Mouse (Mus musculus) liver (tissue): ENCODE data around the gene Myo3b.
A peak's percentile ranks its signal among the peaks of the same experiment; 100 is the strongest.
"Not testable (repeated sequence)": the region's sequence is repeated elsewhere in the genome, so short reads cannot be mapped to it uniquely, and the experiment has no call there.

Experiments
- DNase-seq: peaks from one replicate; pipeline ENCODE4 v3.0.0-alpha.2; 2020; ENCODE audit warnings: mixed read lengths

Gene Myo3b

DNA sequence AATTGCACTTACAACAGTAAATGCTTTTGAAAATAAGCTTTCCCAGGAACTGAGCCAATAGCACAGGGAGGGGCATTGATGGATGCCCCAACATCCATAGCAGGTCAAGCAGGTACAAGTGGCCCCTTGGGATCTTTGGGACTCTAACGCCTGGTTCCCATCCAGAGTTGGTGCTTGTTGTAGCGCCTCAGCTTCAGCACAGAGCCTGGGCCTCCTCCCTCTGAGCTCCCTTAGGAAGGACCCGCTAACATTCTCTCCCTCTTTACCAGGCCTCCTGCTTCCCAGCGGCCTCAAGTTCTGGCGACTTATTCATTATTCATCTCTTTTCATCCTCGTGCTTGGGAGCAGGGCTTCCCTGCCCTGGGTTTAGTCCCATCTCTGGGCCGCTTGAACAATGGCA is at the start of gene Myo3b:
Myo3b (plus strand) TSS at position 375 of the 400 bp plus-strand sequence.
- no peak for DNase-seq

DNA sequence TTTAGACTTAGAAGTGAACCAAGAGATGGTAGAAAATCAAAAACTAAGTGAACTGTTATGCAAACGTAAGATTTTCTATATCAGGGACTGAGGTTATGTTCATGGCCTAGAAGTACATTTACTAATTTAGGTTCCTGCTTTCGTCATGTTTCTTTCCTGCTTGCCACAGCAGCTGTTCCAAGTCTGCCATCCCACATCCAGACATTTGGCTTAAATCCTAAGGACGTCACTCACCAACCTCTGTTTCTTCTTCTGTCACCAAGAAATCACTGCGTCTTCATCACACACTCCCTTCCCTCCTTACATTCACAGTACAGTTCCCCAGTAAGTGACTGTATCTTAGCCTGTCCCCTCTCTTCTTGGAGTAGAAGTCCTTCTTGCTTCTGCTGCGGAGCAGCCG is 49.7 kb upstream of the Myo3b start:
- no peak for DNase-seq

DNA sequence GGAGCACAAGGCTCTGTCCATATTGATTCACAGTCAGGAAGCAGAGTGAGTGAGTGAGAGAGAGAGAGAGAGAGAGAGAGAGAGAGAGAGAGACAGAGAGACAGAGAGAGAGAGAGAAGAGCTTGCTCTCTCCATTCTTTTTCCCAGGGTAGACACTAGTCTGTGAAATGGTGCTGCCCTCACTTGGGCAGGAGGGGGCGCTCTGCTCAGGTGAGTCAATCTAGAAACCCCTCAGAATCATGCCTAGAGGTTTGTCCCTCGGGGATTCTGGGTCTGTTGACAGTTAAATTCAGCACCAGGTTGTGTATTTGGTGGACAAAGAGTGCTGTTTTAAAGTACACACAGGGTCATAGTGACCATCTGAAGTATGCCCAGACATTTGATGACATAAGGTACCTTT is 48.3 kb upstream of the Myo3b start:
- DNase-seq, result peak; percentile 53

GRCm38 (mm10) chr2:69994082-69994736 is 44.7 kb upstream of the Myo3b start:
- not testable (repeated sequence) for DNase-seq

DNA sequence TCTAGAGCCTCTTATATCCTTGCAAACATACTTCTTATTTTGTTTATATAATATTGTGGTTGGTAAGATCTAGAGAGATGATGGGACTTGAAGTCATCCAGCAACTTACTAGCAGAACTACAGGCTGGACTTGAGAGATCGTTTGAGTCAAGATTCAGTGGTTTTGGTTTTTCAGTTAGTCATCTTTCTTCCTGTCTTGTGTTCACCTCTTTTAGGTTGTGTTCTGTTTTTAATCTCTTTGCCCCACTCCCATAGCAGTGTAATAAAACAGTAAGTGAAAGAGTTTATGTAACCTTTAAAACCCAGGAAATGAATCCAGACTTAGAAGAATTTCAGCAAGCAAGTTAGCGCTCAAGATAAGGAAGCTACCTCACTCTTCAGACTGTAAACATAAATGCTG is 44.1 kb upstream of the Myo3b start:
- DNase-seq, result no peak

DNA sequence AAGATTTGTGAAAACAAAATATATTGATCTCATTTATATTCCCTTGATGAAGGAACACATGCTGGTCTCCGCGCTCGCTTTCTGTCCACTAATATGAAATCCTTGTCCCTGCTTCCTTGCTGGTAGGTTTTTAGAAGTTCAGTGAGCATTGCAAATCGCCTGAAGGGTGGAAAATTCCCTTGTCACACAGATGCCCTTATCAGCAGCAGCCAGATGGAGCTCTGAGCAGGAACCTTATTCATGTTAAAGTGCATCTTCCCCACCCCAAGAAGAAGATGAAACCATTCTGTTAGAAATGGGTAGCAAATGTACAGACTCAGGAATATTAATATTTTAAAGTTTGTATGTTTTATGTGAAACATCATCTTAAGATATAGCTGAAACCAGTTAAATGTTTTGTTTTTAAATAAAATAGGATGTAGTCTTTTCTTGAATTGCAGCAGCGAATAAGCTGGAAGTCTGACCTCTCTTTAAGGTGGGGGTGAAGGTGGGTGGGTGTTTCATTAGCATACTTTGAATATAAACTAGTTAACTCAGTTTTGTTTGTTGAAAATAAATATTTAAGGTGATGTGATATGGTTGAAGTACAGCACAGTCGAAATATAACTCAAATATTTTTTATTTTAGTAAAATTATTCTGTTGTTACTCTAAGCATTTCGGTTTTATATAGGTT is 39.7 kb upstream of the Myo3b start:
- peak; percentile 83 for DNase-seq

DNA sequence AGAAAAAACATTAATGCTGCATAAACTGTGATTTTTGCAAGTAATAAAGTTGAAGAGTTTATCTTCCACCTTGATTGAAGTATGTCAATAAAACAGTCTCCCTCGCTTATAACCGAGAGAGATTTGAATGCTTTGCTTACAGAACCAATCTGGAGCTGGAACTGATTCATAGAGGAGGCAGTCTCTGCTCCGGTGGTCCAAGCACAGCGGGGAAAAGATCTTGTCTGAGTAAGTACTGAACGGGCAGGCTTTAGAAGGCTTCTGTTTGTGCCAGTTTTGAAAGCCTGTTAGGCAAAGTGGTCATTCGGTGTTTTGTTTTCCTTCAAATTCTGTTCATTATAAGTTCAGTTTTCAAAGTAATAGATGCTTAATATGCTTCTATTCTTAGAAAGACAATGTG is 38.6 kb upstream of the Myo3b start:
- no peak for DNase-seq

DNA sequence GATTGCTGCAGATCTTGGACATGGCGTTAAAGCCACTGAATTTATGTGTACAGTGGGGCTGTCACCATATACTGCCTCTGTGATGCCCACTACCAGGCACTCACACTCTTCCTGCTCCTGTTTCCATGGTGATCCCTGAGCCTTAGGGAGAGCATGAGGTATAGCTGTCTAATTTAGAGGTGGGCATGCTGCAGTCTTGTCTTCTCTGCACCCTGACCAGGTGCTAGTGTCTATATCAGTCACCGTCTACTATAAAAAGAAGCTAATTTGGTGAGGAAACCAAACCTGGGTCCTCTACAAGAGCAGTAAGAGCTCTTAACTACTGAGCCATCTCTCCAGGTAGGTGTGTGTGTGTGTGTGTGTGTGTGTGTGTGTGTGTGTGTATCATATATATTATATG is 32.4 kb upstream of the Myo3b start:
- DNase-seq, result no peak

- no peak for DNase-seq
Measured at GRCm38 (mm10) chr2:70012941-70013340, 26.0 kb upstream of the Myo3b start.

DNA sequence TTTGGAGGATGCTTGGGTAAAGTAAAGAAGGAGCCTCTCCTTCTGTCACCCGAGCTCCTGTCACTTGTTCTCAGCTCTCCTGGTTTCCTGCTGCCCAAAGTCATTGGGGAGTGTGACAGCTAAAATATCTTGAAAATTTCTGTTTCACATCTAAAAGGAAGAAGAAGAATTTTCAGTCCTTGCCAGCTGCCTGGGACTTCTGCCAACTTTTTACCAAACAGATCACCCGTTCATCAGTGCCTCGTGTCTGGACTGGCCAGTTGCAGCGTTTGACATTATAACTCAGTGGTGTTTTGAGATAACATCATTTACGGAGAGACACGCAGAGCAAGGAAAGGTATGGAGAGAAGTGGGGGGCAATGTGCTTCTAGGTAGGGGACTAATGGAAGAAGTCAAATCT is 20.7 kb upstream of the Myo3b start:
- no peak for DNase-seq

DNA sequence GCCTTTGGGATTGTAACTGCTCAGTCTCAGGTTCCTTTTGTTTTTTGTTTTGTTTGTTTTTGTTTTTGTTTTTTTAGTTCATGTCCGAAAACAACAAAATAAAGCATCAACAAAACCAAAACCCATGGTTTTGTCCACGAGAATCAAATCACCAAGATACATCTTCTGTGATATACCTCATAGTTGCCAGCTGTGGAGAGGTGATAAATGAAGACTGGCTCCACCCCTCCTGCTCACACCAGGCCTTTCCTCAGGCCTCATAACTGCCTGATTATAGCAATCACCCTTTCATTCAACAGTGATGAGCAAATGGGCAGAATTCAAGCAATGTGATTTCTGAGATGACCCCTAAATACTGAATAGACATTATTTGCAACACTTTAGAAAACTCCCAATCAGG is 14.5 kb upstream of the Myo3b start:
- peak; percentile 70 for DNase-seq

DNA sequence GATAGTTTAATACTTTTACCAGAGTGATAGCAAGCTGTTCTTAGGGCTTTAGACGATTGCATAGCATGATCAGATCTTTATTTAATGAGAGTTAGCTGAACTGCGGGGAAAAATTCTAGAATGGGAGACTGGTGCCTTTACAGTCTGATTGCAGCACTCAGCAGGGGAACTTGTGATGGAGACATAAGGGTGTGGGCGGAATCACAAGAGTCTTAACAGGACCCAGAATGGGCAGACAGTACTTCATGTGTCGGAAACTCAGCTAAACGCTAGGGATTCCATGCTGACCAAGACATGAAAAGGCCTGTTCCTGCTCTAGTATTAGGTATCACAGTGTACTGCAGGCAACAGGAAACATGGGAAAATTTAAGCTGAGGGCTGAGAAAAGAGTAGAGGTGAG is 13.2 kb upstream of the Myo3b start:
- DNase-seq, result no peak

DNA sequence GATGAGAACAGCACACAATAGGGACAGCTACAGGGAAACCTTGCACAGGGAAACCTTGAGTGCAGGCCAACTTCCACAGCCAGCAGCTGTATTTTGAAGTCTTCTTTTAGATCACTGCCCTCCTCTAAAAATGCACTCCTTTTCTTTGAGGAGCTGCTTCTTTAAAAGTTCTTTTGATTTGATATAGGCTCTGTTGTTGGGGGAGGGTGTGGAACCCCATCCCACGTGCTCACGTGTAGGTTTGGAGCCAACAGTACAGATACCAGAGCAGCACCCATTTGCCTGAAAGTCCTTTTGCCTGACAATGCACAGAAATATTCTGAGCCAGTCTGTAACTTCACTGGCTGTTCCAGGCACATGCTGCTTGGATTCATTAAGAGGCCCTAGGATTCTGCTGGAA is 7.5 kb upstream of the Myo3b start:
- DNase-seq, result no peak

DNA sequence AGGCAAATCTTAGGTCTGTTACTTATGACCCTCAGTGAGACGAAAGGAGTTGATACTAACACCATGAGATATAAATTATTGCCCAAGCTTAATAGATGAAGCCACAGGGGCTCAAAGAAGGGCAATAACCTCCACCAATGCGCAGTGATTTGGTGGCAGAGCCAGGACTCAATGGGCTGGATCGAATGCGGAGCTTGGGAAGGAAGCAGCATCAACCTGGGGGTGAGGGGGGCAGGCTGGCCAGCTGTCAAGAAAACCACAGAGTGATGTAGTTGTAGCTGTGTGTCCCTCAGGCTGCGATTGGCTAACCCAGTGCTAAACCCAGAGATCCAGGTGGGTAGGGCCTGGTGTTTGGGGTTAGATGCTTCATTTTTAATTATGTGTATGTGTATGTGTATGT is 4.0 kb upstream of the Myo3b start:
- DNase-seq, result no peak

DNA sequence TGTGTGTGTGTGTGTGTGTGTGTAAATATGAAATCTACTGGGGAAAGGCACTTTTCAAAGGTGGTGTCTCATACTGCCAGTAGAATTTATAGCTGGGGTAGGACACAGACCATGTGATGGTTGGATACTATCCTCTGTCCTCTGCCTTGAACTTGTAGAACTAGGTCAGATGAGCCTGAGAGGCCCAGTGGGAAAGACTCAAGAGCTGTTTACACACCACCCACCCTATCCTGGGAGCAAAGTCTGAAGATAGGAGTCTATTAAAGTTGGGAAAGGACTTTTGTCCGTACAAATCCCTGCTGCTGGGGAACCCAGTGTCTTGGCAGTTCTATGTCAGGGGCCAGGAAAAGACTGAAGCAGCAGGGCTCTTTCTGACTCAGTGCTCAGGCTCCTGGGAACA is 3.6 kb upstream of the Myo3b start:
- no peak for DNase-seq

DNA sequence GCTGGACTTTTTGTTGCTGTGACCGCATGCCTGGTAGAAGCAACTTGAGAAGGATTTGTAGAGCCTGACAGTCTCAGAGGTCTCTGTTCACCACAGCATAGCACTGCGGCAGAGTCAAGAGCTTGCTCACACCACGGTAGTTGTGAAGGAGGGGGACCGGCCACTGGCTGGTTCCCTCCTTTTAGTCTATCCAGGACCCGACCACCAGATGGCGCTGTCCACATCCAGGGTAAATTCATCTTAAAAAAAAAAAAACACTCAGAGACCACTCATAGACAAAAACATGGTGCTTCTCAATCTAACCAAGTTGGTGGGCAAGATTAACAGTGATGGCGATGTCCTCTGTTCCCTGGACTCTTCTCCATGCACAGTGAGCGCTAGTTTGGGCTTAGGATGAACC is 1.7 kb upstream of the Myo3b start:
- DNase-seq, result peak; percentile 62

- no peak for DNase-seq
Measured at GRCm38 (mm10) chr2:70044466-70044865, 5.5 kb downstream of the Myo3b start.

DNA sequence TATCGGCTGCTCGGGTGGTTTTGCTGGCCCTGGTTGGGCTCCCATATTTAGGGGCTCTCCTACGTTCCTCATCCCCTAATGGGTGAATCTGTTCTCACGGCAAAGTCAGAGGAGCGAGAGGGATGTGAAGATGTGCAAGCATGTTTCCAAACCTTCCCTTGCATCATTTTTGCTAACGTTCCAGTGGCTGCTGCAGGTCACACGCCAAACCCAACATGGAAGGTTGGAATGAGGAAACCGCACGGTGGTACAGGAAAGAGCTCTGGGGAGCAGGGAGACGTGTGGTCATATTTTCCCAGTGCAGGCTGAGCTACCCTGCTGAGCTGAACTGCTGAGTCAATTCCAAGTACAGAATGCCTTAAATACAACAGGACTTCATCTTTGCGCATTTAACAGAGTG is 8.9 kb downstream of the Myo3b start:
- DNase-seq, result no peak

- no peak for DNase-seq
Measured at GRCm38 (mm10) chr2:70053803-70054202, 14.9 kb downstream of the Myo3b start.

DNA sequence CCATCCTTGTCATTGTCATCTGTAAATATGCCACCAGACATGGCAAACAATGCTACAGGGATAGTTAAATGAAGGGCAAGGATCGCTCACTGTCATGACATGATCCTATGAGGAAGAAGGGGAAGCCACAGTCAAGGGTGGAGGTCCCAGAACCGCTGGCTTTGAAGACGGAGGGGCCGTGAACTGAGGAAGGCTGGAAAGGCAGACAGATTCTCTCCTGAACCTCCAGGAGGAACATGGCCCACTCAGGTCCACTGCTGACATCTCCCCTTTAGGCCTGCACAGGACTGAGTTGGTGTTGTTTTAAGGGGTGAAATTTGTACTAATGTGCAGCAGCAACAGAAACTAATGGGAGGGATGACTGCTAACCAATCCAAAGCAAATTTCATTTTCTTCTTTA is 19.3 kb downstream of the Myo3b start:
- DNase-seq, result no peak

GRCm38 (mm10) chr2:70060359-70061345 is 21.7 kb downstream of the Myo3b start:
- no peak for DNase-seq

- no peak for DNase-seq
Measured at GRCm38 (mm10) chr2:70065116-70065515, 26.2 kb downstream of the Myo3b start.

- DNase-seq, result no peak
Measured at GRCm38 (mm10) chr2:70065729-70066300, 26.9 kb downstream of the Myo3b start.
